Mouse (Mus musculus) megakaryocyte, embryonic 14.5 days (primary cell): ENCODE measurements around the gene Gm4787.

Experiments
- FLI1 ChIP-seq: IDR thresholded peaks from 2 replicates; pipeline ENCODE4 v1.6.1; 2012; ENCODE audit warnings: low read length, inconsistent platforms, mixed read lengths
- GATA1 ChIP-seq: IDR thresholded peaks from 3 replicates; pipeline ENCODE4 v1.6.1; 2012; ENCODE audit warnings: mixed read lengths, low read length, inconsistent platforms, borderline replicate concordance

GRCm38 (mm10) chr12:81331937-81332874 lies 47.1 kb downstream of the Gm4787 start:
- TF ChIP-seq GATA1 (no peak), FLI1 (no peak)
